8 mouse cellular contexts compared by ENCODE assay signal in genomic region chr14:118151651-118152293, GRCm38 (mm10). TPM values are rescaled to one million over a fixed set of nuclear protein-coding genes. Genes with fewer than 3 reads are reported as not detected.
A peak's percentile ranks its signal among the peaks of the same experiment; 100 is the strongest.
DNase-seq lines count a peak whose midpoint lies in the region; ATAC-seq lines count a peak whose summit lies in the region.

No protein-coding gene starts in this region.

- H3K27ac ChIP-seq in midbrain, embryonic 14.5 days (replicated peaks; ENCODE audit: low read depth, low read length) = no peak overlapping the region
- no peak overlapping the region for H3K27ac ChIP-seq in midbrain, embryonic 13.5 days

- no peak overlapping the region for H3K4me2 ChIP-seq in midbrain, embryonic 14.5 days (ENCODE audit: low read length)
- H3K4me2 ChIP-seq in midbrain, embryonic 13.5 days (replicated peaks) = no peak overlapping the region

- no peaks in the 10 kb centered on the region for H3K27me3 ChIP-seq in midbrain, embryonic 14.5 days (ENCODE audit: control insufficient read depth, insufficient read depth, low read length)
- H3K27me3 ChIP-seq in midbrain, embryonic 13.5 days = no peaks in the 10 kb centered on the region

- 81% methylated on average over 5 of the region's 5 CpGs for WGBS in midbrain, embryonic 14.5 days
- 78% methylated on average over 5 of the region's 5 CpGs for WGBS in midbrain, embryonic 13.5 days

- no peak overlapping the region for H3K9ac ChIP-seq in midbrain, embryonic 14.5 days (replicated peaks; ENCODE audit: low read length)
- H3K9ac ChIP-seq in midbrain, embryonic 13.5 days (replicated peaks) = no peak overlapping the region

- no peak overlapping the region for H3K4me3 ChIP-seq in midbrain, embryonic 14.5 days (replicated peaks; ENCODE audit: low read depth, low read length)
- H3K4me3 ChIP-seq in midbrain, embryonic 13.5 days (replicated peaks) = no peak overlapping the region

- peaks cover 18% of the 10 kb centered on the region for H3K36me3 ChIP-seq in midbrain, embryonic 14.5 days (ENCODE audit: control insufficient read depth, insufficient read depth, low read length)
- peaks cover 26% of the 10 kb centered on the region for H3K36me3 ChIP-seq in midbrain, embryonic 13.5 days

- H3K4me1 ChIP-seq in midbrain, embryonic 14.5 days (ENCODE audit: control insufficient read depth, insufficient read depth, low read length) = no peaks in the 10 kb centered on the region
- H3K4me1 ChIP-seq in midbrain, embryonic 13.5 days (replicated peaks) = no peaks in the 10 kb centered on the region

- DNase-seq in frontal cortex, postnatal 14 days (ENCODE audit: low spot score in 2 of 2) = no peak
- DNase-seq in midbrain, embryonic 14.5 days = peak; percentile 58
- peak; percentile 45 for DNase-seq in kidney, postnatal 10 days
- DNase-seq in spleen, postnatal 10 days (ENCODE audit: low spot score in 2 of 2) = no peak
- DNase-seq in cerebellum, postnatal 25 days = no peak
- DNase-seq in frontal cortex, postnatal 25 days (ENCODE audit: low spot score in 2 of 2) = no peak

- no peaks in the 10 kb centered on the region for H3K9me3 ChIP-seq in midbrain, embryonic 14.5 days (ENCODE audit: control insufficient read depth, low read length)
- no peaks in the 10 kb centered on the region for H3K9me3 ChIP-seq in midbrain, embryonic 13.5 days

- ATAC-seq in frontal cortex, adult (ENCODE audit: low TSS enrichment) = peak; percentile 79
- no peak for ATAC-seq in midbrain, embryonic 14.5 days (ENCODE audit: low FRiP score, low TSS enrichment)
- no peak for ATAC-seq in midbrain, embryonic 13.5 days

RNA-seq across cellular contexts. Expression of gene Gpr180, which starts 14.8 kb away (rescaled TPM):
- polyA plus RNA-seq in midbrain, embryonic 14.5 days (2014; fragmentation: Nextera tagmentation; extraction: Ambion mirVana) = 33.4 and 38.8 TPM in 2 replicates
- polyA plus RNA-seq in midbrain, embryonic 13.5 days (2015; fragmentation: Nextera tagmentation; extraction: Ambion mirVana) = 33.4 and 34.6 TPM in 2 replicates

RNA-seq across cellular contexts. Expression of gene Tgds, which starts 19.2 kb away (rescaled TPM):
- 17.9 and 21.8 TPM in 2 replicates for polyA plus RNA-seq in midbrain, embryonic 14.5 days (2014; fragmentation: Nextera tagmentation; extraction: Ambion mirVana)
- polyA plus RNA-seq in midbrain, embryonic 13.5 days (2015; fragmentation: Nextera tagmentation; extraction: Ambion mirVana) = 20.8 and 21.0 TPM in 2 replicates

Comparison
In these comparisons a context has a peak if more than half of its experiments do, and no peak if none do; other contexts are left out.
1. DNase-seq: peak in midbrain, embryonic 14.5 days (single experiment) and kidney, postnatal 10 days (single experiment); none in frontal cortex, postnatal 14 days (0 of 2), spleen, postnatal 10 days (0 of 2), cerebellum, postnatal 25 days (0 of 2) and frontal cortex, postnatal 25 days (0 of 2).